Comparison of ENCODE assay signal across 9 mouse cellular contexts in genomic region chr13:109262501-109262900, GRCm38 (mm10).
A peak's percentile ranks its signal among the peaks of the same experiment; 100 is the strongest.
DNase-seq lines count a peak whose midpoint lies in the region; ATAC-seq lines count a peak whose summit lies in the region.
"Had no signal": no experiment of that assay in that cellular context is flagged by ENCODE, and none has a peak within 500 bp of the region (broad histone marks: within the 10 kb centered on the region; RNA-seq: fewer than 3 reads in every experiment).

No protein-coding gene starts in this region.

- peaks cover 2% of the 10 kb centered on the region; the same call in 1 of the 2 replicates for H3K4me1 ChIP-seq in heart, embryonic 12.5 days (replicated peaks)
- peaks cover 37% of the 10 kb centered on the region for H3K4me1 ChIP-seq in megakaryocyte, embryonic 14.5 days
- peaks cover 8% of the 10 kb centered on the region for H3K4me1 ChIP-seq in forebrain, embryonic 16.5 days (replicated peaks; ENCODE audit: control insufficient read depth, insufficient read depth, low read length)

- no peaks in the 10 kb centered on the region for H3K9me3 ChIP-seq in heart, embryonic 12.5 days (replicated peaks)
- no peaks in the 10 kb centered on the region for H3K9me3 ChIP-seq in megakaryocyte, embryonic 14.5 days
- no peaks in the 10 kb centered on the region for H3K9me3 ChIP-seq in forebrain, embryonic 16.5 days (ENCODE audit: control insufficient read depth, low read length)

- no peak for ATAC-seq in heart, embryonic 12.5 days (ENCODE audit: insufficient number of reproducible peaks, low FRiP score)
- no peak for ATAC-seq in megakaryocyte, adult 5-6 weeks (ENCODE audit: poor library complexity, severe bottlenecking)
- no peak for ATAC-seq in forebrain, embryonic 16.5 days

- peak overlapping the region; percentile 52 for H3K4me2 ChIP-seq in heart, embryonic 12.5 days
- no peak overlapping the region for H3K4me2 ChIP-seq in forebrain, embryonic 16.5 days (ENCODE audit: low read length)

- 0 out of 2 replicates have a peak overlapping the region, but pooled peaks have one; percentile 4 for H3K4me3 ChIP-seq in heart, embryonic 12.5 days
- peak overlapping the region; percentile 23 for H3K4me3 ChIP-seq in megakaryocyte, embryonic 14.5 days (replicated peaks)
- peak overlapping the region; percentile 27; the same call in 1 of the 2 replicates for H3K4me3 ChIP-seq in macrophage (ENCODE audit: inconsistent target)
- no peak overlapping the region for H3K4me3 ChIP-seq in forebrain, embryonic 16.5 days (replicated peaks; ENCODE audit: low read length)
- H3K4me3 ChIP-seq: left cerebral cortex, adult 2 months had no signal

- no peak for DNase-seq in heart, postnatal 25 days (ENCODE audit: low spot score)
- DNase-seq in gastrocnemius, adult 18-20 months (ENCODE audit: low spot score): no peak
- no peak for DNase-seq in thymus, postnatal 36 days

- no peaks in the 10 kb centered on the region for H3K27me3 ChIP-seq in heart, embryonic 12.5 days (replicated peaks)
- peaks cover 8% of the 10 kb centered on the region for H3K27me3 ChIP-seq in megakaryocyte, embryonic 14.5 days (replicated peaks)
- H3K27me3 ChIP-seq in forebrain, embryonic 16.5 days (replicated peaks; ENCODE audit: control insufficient read depth, insufficient read depth, low read length): no peaks in the 10 kb centered on the region

- no peaks in the 10 kb centered on the region for H3K36me3 ChIP-seq in heart, embryonic 12.5 days
- no peaks in the 10 kb centered on the region for H3K36me3 ChIP-seq in megakaryocyte, embryonic 14.5 days (replicated peaks; ENCODE audit: low read length)
- H3K36me3 ChIP-seq in macrophage (ENCODE audit: inconsistent target): no peaks in the 10 kb centered on the region
- H3K36me3 ChIP-seq in forebrain, embryonic 16.5 days (ENCODE audit: control insufficient read depth, insufficient read depth): no peaks in the 10 kb centered on the region

- WGBS in heart, embryonic 12.5 days: 57% methylated on average over 5 of the region's 5 CpGs
- 21% methylated on average over 5 of the region's 5 CpGs for WGBS in macrophage (ENCODE audit: missing documents)
- WGBS in forebrain, embryonic 16.5 days: 88% methylated on average over 5 of the region's 5 CpGs

- H3K79me2 ChIP-seq in macrophage (ENCODE audit: inconsistent target): no peaks in the 10 kb centered on the region

- H3K27ac ChIP-seq in heart, embryonic 12.5 days (ENCODE audit: poor library complexity, severe bottlenecking): peak overlapping the region; percentile 51; the same call in 1 of the 2 replicates
- peak overlapping the region; percentile 31 for H3K27ac ChIP-seq in macrophage
- H3K27ac ChIP-seq in forebrain, embryonic 16.5 days (ENCODE audit: low read length): no peak overlapping the region
- H3K27ac ChIP-seq: left cerebral cortex, adult 2 months had no signal

- no peak overlapping the region for H3K9ac ChIP-seq in heart, embryonic 12.5 days
- no peak overlapping the region for H3K9ac ChIP-seq in forebrain, embryonic 16.5 days (replicated peaks; ENCODE audit: low read depth, low read length)

- intact Hi-C loops in heart, postnatal 25 days (cut with DNase I): no loop called here
